Comparison of ENCODE assay signal across 8 mouse cellular contexts in the genomic region with DNA sequence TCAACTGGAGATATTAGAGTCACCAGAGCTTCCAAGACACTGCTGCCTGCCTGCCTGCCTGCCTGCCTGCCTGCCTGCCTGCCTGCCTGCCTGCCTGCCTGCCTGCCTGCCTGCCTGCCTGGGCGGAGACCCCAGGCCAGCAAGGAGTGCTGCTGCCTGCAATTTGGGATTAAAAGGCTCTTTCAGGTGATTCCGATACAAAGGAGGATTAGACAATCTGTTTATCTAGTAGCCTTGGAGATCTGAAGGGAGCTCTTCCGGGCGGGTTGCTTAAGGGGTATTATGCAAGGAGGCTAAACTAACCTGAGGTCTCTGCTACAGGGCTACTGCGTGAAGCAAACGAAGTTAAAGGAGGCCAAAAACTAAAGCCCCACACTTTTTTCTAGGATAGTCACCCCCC. TPM values are rescaled to one million over a fixed set of nuclear protein-coding genes. Genes with fewer than 3 reads are reported as not detected.
DNase-seq lines count a peak whose midpoint lies in the region; ATAC-seq and TF ChIP-seq lines count a peak whose summit lies in the region.

No protein-coding gene starts in this region.

- H3K4me3 ChIP-seq in heart, embryonic 11.5 days (ENCODE audit: low read depth, low read length), result peak overlapping the region; percentile 89
- peak overlapping the region; percentile 70 for H3K4me3 ChIP-seq in embryonic facial prominence, embryonic 14.5 days (ENCODE audit: low read depth, low read length)
- peak overlapping the region; percentile 89; the same call in 1 of the 2 replicates for H3K4me3 ChIP-seq in limb, embryonic 11.5 days (ENCODE audit: low read depth, low read length)
- H3K4me3 ChIP-seq in midbrain, postnatal 0 days (ENCODE audit: low read depth, low read length), result peak overlapping the region; percentile 73

- no peak for ATAC-seq in heart, embryonic 11.5 days (replicated peaks; ENCODE audit: insufficient number of reproducible peaks, low FRiP score, low TSS enrichment)
- ATAC-seq in embryonic facial prominence, embryonic 14.5 days (ENCODE audit: low read depth), result no peak
- ATAC-seq in limb, embryonic 11.5 days (ENCODE audit: insufficient number of reproducible peaks, low FRiP score, low TSS enrichment, low read depth), result no peak
- ATAC-seq in midbrain, postnatal 0 days (ENCODE audit: low FRiP score), result no peak

- no peak for DNase-seq in heart, postnatal 4 days
- peak; percentile 26 for DNase-seq in embryonic facial prominence, embryonic 14.5 days (ENCODE audit: low spot score)
- DNase-seq in limb, embryonic 11.5 days (ENCODE audit: low spot score), result no peak
- DNase-seq in midbrain, postnatal 0 days (ENCODE audit: low spot score), result no peak
- DNase-seq in layer of hippocampus, postnatal 36 days, result no peak
- no peak for DNase-seq in spleen, postnatal 14 days (ENCODE audit: low spot score in 2 of 2)
- no peak for DNase-seq in kidney, postnatal 25 days

- 0 out of 2 replicates have a peak, but pooled peaks cover 4% of the 10 kb centered on the region for H3K36me3 ChIP-seq in heart, embryonic 11.5 days (ENCODE audit: control insufficient read depth, insufficient read depth, low read length)
- H3K36me3 ChIP-seq in embryonic facial prominence, embryonic 14.5 days (ENCODE audit: control insufficient read depth, insufficient read depth, low read length), result peaks cover 24% of the 10 kb centered on the region
- 0 out of 2 replicates have a peak, but pooled peaks cover 5% of the 10 kb centered on the region for H3K36me3 ChIP-seq in limb, embryonic 11.5 days (ENCODE audit: control insufficient read depth, insufficient read depth, low read length)
- peaks cover 10% of the 10 kb centered on the region for H3K36me3 ChIP-seq in midbrain, postnatal 0 days (ENCODE audit: insufficient read depth, low read length)

- WGBS in heart, embryonic 11.5 days (ENCODE audit: insufficient replicate concordance), result 50% methylated on average over 6 of the region's 6 CpGs
- WGBS in embryonic facial prominence, embryonic 14.5 days, result 36% methylated on average over 6 of the region's 6 CpGs
- WGBS in limb, embryonic 11.5 days, result 57% methylated on average over 6 of the region's 6 CpGs
- 33% methylated on average over 6 of the region's 6 CpGs for WGBS in midbrain, postnatal 0 days

- TF ChIP-seq CTCF in midbrain, postnatal 0 days (IDR thresholded peaks at IDR 0.05), result no peak

- peak overlapping the region; percentile 68 for H3K27ac ChIP-seq in heart, embryonic 11.5 days (ENCODE audit: low read depth, low read length)
- H3K27ac ChIP-seq in embryonic facial prominence, embryonic 14.5 days (replicated peaks; ENCODE audit: low read depth, low read length), result peak overlapping the region; percentile 91
- H3K27ac ChIP-seq in limb, embryonic 11.5 days (replicated peaks; ENCODE audit: low read depth, low read length), result no peak overlapping the region
- no peak overlapping the region for H3K27ac ChIP-seq in midbrain, postnatal 0 days (ENCODE audit: low read depth, low read length)

- peak overlapping the region; percentile 97 for H3K9ac ChIP-seq in heart, embryonic 11.5 days (ENCODE audit: low read depth, low read length)
- H3K9ac ChIP-seq in embryonic facial prominence, embryonic 14.5 days (ENCODE audit: low read depth, low read length), result peak overlapping the region; percentile 90
- 0 out of 2 replicates have a peak overlapping the region, but pooled peaks have one; percentile 9 for H3K9ac ChIP-seq in limb, embryonic 11.5 days (ENCODE audit: low read length)
- peak overlapping the region; percentile 95; the same call in 1 of the 2 replicates for H3K9ac ChIP-seq in midbrain, postnatal 0 days (replicated peaks; ENCODE audit: low read length, poor library complexity, severe bottlenecking)

- no peaks in the 10 kb centered on the region for H3K9me3 ChIP-seq in heart, embryonic 11.5 days (replicated peaks; ENCODE audit: control insufficient read depth, low read length)
- H3K9me3 ChIP-seq in embryonic facial prominence, embryonic 14.5 days (ENCODE audit: control insufficient read depth, low read length), result no peaks in the 10 kb centered on the region
- H3K9me3 ChIP-seq in limb, embryonic 11.5 days (ENCODE audit: control insufficient read depth, low read length), result no peaks in the 10 kb centered on the region
- no peaks in the 10 kb centered on the region for H3K9me3 ChIP-seq in midbrain, postnatal 0 days (ENCODE audit: low read length)

- no peaks in the 10 kb centered on the region for H3K27me3 ChIP-seq in heart, embryonic 11.5 days (ENCODE audit: control insufficient read depth, insufficient read depth, low read length)
- H3K27me3 ChIP-seq in embryonic facial prominence, embryonic 14.5 days (replicated peaks; ENCODE audit: control insufficient read depth, insufficient read depth, low read length), result no peaks in the 10 kb centered on the region
- no peaks in the 10 kb centered on the region for H3K27me3 ChIP-seq in limb, embryonic 11.5 days (ENCODE audit: control insufficient read depth, insufficient read depth, low read length)
- H3K27me3 ChIP-seq in midbrain, postnatal 0 days (ENCODE audit: insufficient read depth, low read length), result no peaks in the 10 kb centered on the region

- H3K4me2 ChIP-seq in heart, embryonic 11.5 days, result peak overlapping the region; percentile 90
- peak overlapping the region; percentile 85 for H3K4me2 ChIP-seq in embryonic facial prominence, embryonic 14.5 days (ENCODE audit: low read depth, low read length)
- H3K4me2 ChIP-seq in limb, embryonic 11.5 days (ENCODE audit: low read depth, severe bottlenecking), result peak overlapping the region; percentile 75
- peak overlapping the region; percentile 81 for H3K4me2 ChIP-seq in midbrain, postnatal 0 days (ENCODE audit: low read depth, low read length, poor library complexity, severe bottlenecking)

- peaks cover 58% of the 10 kb centered on the region for H3K4me1 ChIP-seq in heart, embryonic 11.5 days (ENCODE audit: control insufficient read depth, insufficient read depth, low read length)
- H3K4me1 ChIP-seq in embryonic facial prominence, embryonic 14.5 days (ENCODE audit: control insufficient read depth, insufficient read depth, low read length), result peaks cover 30% of the 10 kb centered on the region
- peaks cover 19% of the 10 kb centered on the region for H3K4me1 ChIP-seq in limb, embryonic 11.5 days (ENCODE audit: control insufficient read depth, insufficient read depth, low read length)
- H3K4me1 ChIP-seq in midbrain, postnatal 0 days (ENCODE audit: insufficient read depth, low read length), result peaks cover 9% of the 10 kb centered on the region; the same call in 1 of the 2 replicates

RNA-seq across cellular contexts. Expression of a gene that starts 1.4 kb away (rescaled TPM):
- polyA plus RNA-seq in heart, embryonic 11.5 days (2014; fragmentation: Nextera tagmentation; extraction: Ambion mirVana), result 84.8 and 112 TPM in 2 replicates
- total RNA-seq in heart, postnatal 4 days (2021), result 10 to 100 TPM; 76.1 to 80.1 TPM
- 111 and 115 TPM in 2 replicates for polyA plus RNA-seq in embryonic facial prominence, embryonic 14.5 days (2014; fragmentation: Nextera tagmentation; extraction: Ambion mirVana)
- polyA plus RNA-seq in limb, embryonic 11.5 days (2014; fragmentation: Nextera tagmentation; extraction: Ambion mirVana), result 81.9 and 88.6 TPM in 2 replicates
- 49.7 and 65.1 TPM in 2 replicates for total RNA-seq in midbrain, postnatal 0 days (2014; rRNA removed)
- 51.8 and 54.5 TPM in 2 replicates for polyA plus RNA-seq in midbrain, postnatal 0 days (2015; fragmentation: Nextera tagmentation; extraction: Ambion mirVana)
- 10 to 100 TPM; 47.5 to 48.3 TPM for total RNA-seq in layer of hippocampus, postnatal 36 days (2021)

RNA-seq across cellular contexts. Expression of a gene that starts 1.5 kb away (rescaled TPM):
- polyA plus RNA-seq in heart, embryonic 11.5 days (2014; fragmentation: Nextera tagmentation; extraction: Ambion mirVana), result 43.0 and 54.7 TPM in 2 replicates
- 10 to 100 TPM; 74.3 to 76.3 TPM for total RNA-seq in heart, postnatal 4 days (2021)
- polyA plus RNA-seq in embryonic facial prominence, embryonic 14.5 days (2014; fragmentation: Nextera tagmentation; extraction: Ambion mirVana), result 44.5 and 47.5 TPM in 2 replicates
- polyA plus RNA-seq in limb, embryonic 11.5 days (2014; fragmentation: Nextera tagmentation; extraction: Ambion mirVana), result 48.4 and 54.1 TPM in 2 replicates
- total RNA-seq in midbrain, postnatal 0 days (2014; rRNA removed), result 47.3 and 58.3 TPM in 2 replicates
- polyA plus RNA-seq in midbrain, postnatal 0 days (2015; fragmentation: Nextera tagmentation; extraction: Ambion mirVana), result 26.8 and 26.9 TPM in 2 replicates
- 10 to 100 TPM; 78.0 to 81.6 TPM for total RNA-seq in layer of hippocampus, postnatal 36 days (2021)

Comparison
In these comparisons a context has a peak if more than half of its experiments do, and no peak if none do; other contexts are left out.
1. H3K27ac ChIP-seq: peak in heart, embryonic 11.5 days (single experiment) and embryonic facial prominence, embryonic 14.5 days (single experiment); none in limb, embryonic 11.5 days (single experiment) and midbrain, postnatal 0 days (single experiment).
2. H3K9ac ChIP-seq: peak in every context shown above with its lines; median percentile 97 in heart, embryonic 11.5 days; 95 in midbrain, postnatal 0 days; 90 in embryonic facial prominence, embryonic 14.5 days; 9 in limb, embryonic 11.5 days.
3. Peak in every context shown above with its lines, with median percentiles within 50 percentile points of each other: H3K4me2 ChIP-seq and H3K4me3 ChIP-seq.